Mouse (Mus musculus) limb, embryonic 12.5 days (tissue): ENCODE data around the gene Dcdc2a. TPM values are rescaled to one million over a fixed set of nuclear protein-coding genes. Genes with fewer than 3 reads are reported as not detected.

Source experiments
- ATAC-seq: fragments of 200-750 bp; cut with Nextera tagmentation; 2 replicates; pipeline ENCODE4 v1.8.0; 2017; ENCODE audit warnings: low read depth, moderate TSS enrichment; ENCODE audit not compliant: insufficient number of reproducible peaks, insufficient read depth, low FRiP score, low TSS enrichment
- H3K27ac ChIP-seq: fragments of 300-500 bp; sonication (generic); 2 replicates; pipeline ENCODE4 v1.5.1; 2016; ENCODE audit warnings: mild to moderate bottlenecking, moderate library complexity
- H3K27me3 ChIP-seq: fragments of 300-500 bp; sonication (generic); 2 replicates; pipeline ENCODE4 v1.6.1; 2016; ENCODE audit warnings: mild to moderate bottlenecking, moderate library complexity
- H3K36me3 ChIP-seq: fragments of 300-500 bp; sonication (generic); 2 replicates; pipeline ENCODE4 v1.6.1; 2016; ENCODE audit warnings: mild to moderate bottlenecking, moderate library complexity
- H3K4me1 ChIP-seq: fragments of 300-500 bp; sonication (generic); replicated peaks from 2 replicates; pipeline ENCODE4 v1.6.1; 2016
- H3K4me2 ChIP-seq: fragments of 300-500 bp; sonication (generic); 2 replicates; pipeline ENCODE4 v1.6.1; 2016; ENCODE audit warnings: mild to moderate bottlenecking, moderate library complexity
- H3K4me3 ChIP-seq: fragments of 300-500 bp; sonication (generic); replicated peaks from 2 replicates; pipeline ENCODE4 v1.5.1; 2016; ENCODE audit warnings: mild to moderate bottlenecking
- H3K9ac ChIP-seq: fragments of 300-500 bp; sonication (generic); replicated peaks from 2 replicates; pipeline ENCODE4 v1.6.1; 2016; ENCODE audit warnings: mild to moderate bottlenecking, moderate library complexity
- H3K9me3 ChIP-seq: fragments of 300-500 bp; sonication (generic); 2 replicates; pipeline ENCODE4 v1.6.1; 2016; ENCODE audit warnings: mild to moderate bottlenecking, moderate library complexity
- WGBS: fragments of 180-500 bp; shearing (Covaris S2); methylation state at CpG from one replicate; pipeline ENCODE4 v1.1.7; 2016; 5-methylcytosine and 5-hydroxymethylcytosine counted together
- polyA plus RNA-seq: library from polyadenylated mRNA; unstranded; fragments of >200 nt; fragmentation: Nextera tagmentation; extraction: Ambion mirVana; gene quantifications from 2 replicates; pipeline ENCODE4 v1.2.1, GENCODE M21; 2016

Gene Dcdc2a
- polyA plus RNA-seq, 1 experiment from 2014 or later = 2.1 TPM

DNA sequence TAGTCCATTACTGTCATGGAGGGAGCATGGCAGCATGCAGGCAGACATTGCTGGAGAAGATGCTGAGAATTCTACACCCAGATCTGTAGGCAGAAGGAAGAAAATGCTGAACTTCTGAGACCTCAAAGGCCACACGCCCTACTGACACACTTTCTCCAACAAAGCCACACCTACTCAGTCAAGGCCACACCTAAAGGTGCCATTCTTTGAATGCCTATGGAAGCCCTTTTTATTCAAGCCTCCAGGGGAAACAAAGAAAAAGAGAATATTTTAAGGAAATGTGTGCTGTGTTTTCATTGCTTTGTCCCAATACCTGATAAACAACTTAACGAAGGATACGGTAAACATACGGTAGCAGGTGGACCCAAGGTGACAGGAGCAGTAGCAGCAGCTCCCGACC, 3.1 kb upstream of the Dcdc2a start:
- peaks cover 23% of the 10 kb centered on the region for H3K9me3 ChIP-seq
- no peak overlapping the region for H3K4me3 ChIP-seq
- no peak overlapping the region for H3K4me2 ChIP-seq
- H3K27me3 ChIP-seq = peaks cover 43% of the 10 kb centered on the region
- H3K9ac ChIP-seq = no peak overlapping the region
- H3K4me1 ChIP-seq = peaks cover 14% of the 10 kb centered on the region
- no peak for ATAC-seq
- no peak overlapping the region for H3K27ac ChIP-seq
- no peaks in the 10 kb centered on the region for H3K36me3 ChIP-seq
- WGBS = 89% methylated on average over 5 of the region's 5 CpGs

DNA sequence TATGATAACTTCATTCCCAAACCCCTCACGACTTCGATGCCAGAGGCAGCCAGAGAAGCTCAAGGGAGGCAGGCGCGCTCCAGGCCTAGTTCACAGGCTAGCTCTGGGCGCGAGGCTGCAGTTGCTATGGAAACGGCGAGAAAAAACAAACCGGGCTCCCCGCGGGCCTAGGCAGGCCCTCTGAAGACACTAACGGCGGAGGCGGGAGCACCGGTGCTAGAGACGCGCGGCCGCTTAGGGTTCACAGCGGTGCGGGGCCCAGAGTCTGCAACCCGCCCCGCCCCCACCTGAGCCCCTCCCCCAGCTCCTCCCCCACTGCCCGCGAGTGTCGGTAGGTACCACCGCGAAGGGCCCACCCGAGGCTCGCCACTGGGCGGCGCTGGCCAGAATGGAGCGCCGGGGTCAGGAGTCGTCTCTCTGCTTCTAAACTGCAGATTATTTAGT, 671 bp upstream of the Dcdc2a start:
- peak overlapping the region; percentile 92 for H3K4me2 ChIP-seq
- under 1% methylated on average over 35 of the region's 35 CpGs for WGBS
- peak; percentile 87 for ATAC-seq
- peaks cover 13% of the 10 kb centered on the region for H3K9me3 ChIP-seq
- peaks cover 52% of the 10 kb centered on the region for H3K27me3 ChIP-seq
- H3K4me3 ChIP-seq = peak overlapping the region; percentile 54
- H3K4me1 ChIP-seq = peaks cover 14% of the 10 kb centered on the region
- H3K27ac ChIP-seq = no peak overlapping the region
- peak overlapping the region; percentile 40; the same call in 1 of the 2 replicates for H3K9ac ChIP-seq
- no peaks in the 10 kb centered on the region for H3K36me3 ChIP-seq

GRCm38 (mm10) chr13:25066659-25067058, 10.9 kb downstream of the Dcdc2a start:
- Histone ChIP-seq H3K9me3 (no peaks in the 10 kb centered on the region), H3K9ac (no peak overlapping the region), H3K4me3 (no peak overlapping the region), H3K27ac (no peak overlapping the region), H3K36me3 (no peaks in the 10 kb centered on the region), H3K4me1 (no peaks in the 10 kb centered on the region), H3K27me3 (no peaks in the 10 kb centered on the region), H3K4me2 (no peak overlapping the region)
- 90% methylated on average over 2 of the region's 2 CpGs for WGBS
- ATAC-seq = no peak

DNA sequence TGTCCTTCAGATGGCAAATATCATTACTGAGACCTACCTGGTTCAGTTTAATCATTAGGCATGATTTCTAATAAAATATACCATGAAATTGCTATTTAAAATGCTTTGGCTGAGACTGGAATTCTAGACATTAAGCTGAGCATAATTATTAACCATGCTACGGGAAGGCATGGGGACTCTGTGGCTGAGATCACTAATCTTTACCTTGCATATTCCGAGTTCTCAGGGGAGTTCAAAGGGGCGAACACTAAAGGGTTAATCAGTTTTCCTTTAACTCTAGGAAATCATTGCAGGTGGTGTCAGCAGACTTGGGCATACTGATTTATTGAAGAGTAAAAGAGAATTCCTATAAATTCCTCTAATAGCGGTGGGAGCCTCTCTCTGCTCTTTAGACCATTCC, 11.4 kb downstream of the Dcdc2a start:
- Histone ChIP-seq H3K9ac (no peak overlapping the region), H3K36me3 (no peaks in the 10 kb centered on the region), H3K4me2 (no peak overlapping the region), H3K9me3 (no peaks in the 10 kb centered on the region), H3K27ac (no peak overlapping the region), H3K4me3 (no peak overlapping the region), H3K4me1 (no peaks in the 10 kb centered on the region), H3K27me3 (no peaks in the 10 kb centered on the region)
- WGBS = 70% methylated on average over 4 of the region's 4 CpGs
- ATAC-seq = no peak

- Histone ChIP-seq H3K4me3 (no peak overlapping the region), H3K4me2 (no peak overlapping the region), H3K36me3 (no peaks in the 10 kb centered on the region), H3K27me3 (no peaks in the 10 kb centered on the region), H3K9me3 (no peaks in the 10 kb centered on the region), H3K27ac (no peak overlapping the region), H3K9ac (no peak overlapping the region), H3K4me1 (no peaks in the 10 kb centered on the region)
- no peak for ATAC-seq
- WGBS = 83% methylated on average over 4 of the region's 4 CpGs
These were observed 14.0 kb downstream of the Dcdc2a start for GRCm38 (mm10) chr13:25069765-25070164.

- ATAC-seq = no peak
- WGBS = 83% methylated on average over 4 of the region's 4 CpGs
- Histone ChIP-seq H3K4me2 (no peak overlapping the region), H3K4me1 (no peaks in the 10 kb centered on the region), H3K9me3 (no peaks in the 10 kb centered on the region), H3K4me3 (no peak overlapping the region), H3K27me3 (no peaks in the 10 kb centered on the region), H3K27ac (no peak overlapping the region), H3K36me3 (no peaks in the 10 kb centered on the region), H3K9ac (no peak overlapping the region)
These were observed 15.0 kb downstream of the Dcdc2a start for GRCm38 (mm10) chr13:25070791-25071190.

DNA sequence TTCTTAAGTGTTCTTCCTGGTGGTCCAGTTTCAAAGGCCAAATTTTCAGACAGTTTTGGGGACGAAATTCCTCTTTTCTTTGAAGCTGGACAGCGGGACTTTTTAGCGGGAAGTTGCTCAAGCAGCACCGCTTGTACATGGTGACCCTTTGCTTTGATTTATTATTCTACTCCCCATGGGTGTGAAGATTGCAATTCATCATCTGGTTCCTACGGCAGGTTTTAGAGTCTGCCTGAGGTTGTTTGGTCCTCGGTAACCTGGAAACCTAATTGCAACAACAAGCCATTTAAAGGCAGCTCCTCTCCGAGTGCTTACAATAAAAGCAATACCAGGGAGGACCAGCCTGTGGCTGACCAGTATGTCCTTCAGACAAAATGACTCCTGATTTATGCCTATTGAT, 21.5 kb downstream of the Dcdc2a start:
- 0 out of 2 replicates have a peak overlapping the region, but pooled peaks have one; percentile 6 for H3K4me2 ChIP-seq
- H3K9me3 ChIP-seq = no peaks in the 10 kb centered on the region
- H3K9ac ChIP-seq = no peak overlapping the region
- 3% methylated on average over 7 of the region's 7 CpGs for WGBS
- ATAC-seq = no peak
- H3K36me3 ChIP-seq = no peaks in the 10 kb centered on the region
- H3K4me1 ChIP-seq = no peaks in the 10 kb centered on the region
- peaks cover 12% of the 10 kb centered on the region for H3K27me3 ChIP-seq
- no peak overlapping the region for H3K27ac ChIP-seq
- no peak overlapping the region for H3K4me3 ChIP-seq

GRCm38 (mm10) chr13:25083144-25083572, 27.4 kb downstream of the Dcdc2a start:
- Histone ChIP-seq H3K4me2 (peak overlapping the region; percentile 44), H3K4me3 (no peak overlapping the region), H3K9ac (no peak overlapping the region), H3K27ac (no peak overlapping the region), H3K27me3 (peaks cover 4% of the 10 kb centered on the region), H3K36me3 (no peaks in the 10 kb centered on the region), H3K9me3 (no peaks in the 10 kb centered on the region), H3K4me1 (peaks cover 18% of the 10 kb centered on the region)
- 20% methylated on average over 15 of the region's 15 CpGs for WGBS
- no peak for ATAC-seq

DNA sequence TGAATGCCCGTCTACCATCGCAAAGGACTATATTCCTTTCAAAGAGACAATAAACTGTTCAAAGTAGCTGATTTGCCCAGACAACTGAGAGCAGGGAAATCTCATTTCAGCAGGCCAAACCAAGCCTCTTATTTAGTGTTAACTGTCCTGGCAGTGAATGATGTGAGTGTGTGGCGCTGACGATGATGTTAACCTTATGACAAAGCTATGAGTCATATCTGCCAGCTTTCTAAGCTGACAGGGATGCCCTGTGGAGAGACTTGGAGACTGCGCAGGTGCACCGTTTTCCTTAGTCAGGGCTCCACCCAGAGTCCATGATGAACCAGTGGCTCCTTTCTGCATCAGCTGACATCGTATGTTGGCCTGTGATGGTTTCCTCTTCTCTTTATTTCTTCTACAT, 29.3 kb downstream of the Dcdc2a start:
- no peak overlapping the region for H3K27ac ChIP-seq

DNA sequence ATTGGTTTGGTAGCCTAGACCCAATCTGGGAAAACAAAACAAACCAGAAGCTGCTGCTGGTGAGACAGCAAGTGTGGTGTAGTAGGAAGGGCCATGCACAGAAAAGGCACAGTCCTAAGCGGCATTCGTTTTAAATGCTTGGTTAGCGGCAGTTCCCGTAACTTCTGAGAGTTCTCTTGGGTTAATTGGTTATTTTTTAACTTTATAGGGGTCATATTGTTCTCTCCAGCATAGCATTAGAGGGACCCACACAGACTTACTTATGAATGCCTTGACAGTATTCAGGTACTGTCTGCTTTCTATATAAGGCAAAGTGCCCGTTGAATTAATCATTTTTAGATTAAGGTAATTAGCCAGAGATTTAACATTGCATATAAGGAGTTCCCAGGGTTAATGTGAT, 35.5 kb downstream of the Dcdc2a start:
- 50% methylated on average over 5 of the region's 5 CpGs for WGBS

More for the DNA sequence above, 29.3 kb downstream of the Dcdc2a start:
- no peak for ATAC-seq
- Histone ChIP-seq H3K36me3 (no peaks in the 10 kb centered on the region), H3K9ac (no peak overlapping the region), H3K4me1 (peaks cover 18% of the 10 kb centered on the region), H3K9me3 (no peaks in the 10 kb centered on the region), H3K4me3 (no peak overlapping the region), H3K4me2 (no peak overlapping the region), H3K27me3 (peaks cover 4% of the 10 kb centered on the region)
- 90% methylated on average over 7 of the region's 7 CpGs for WGBS

GRCm38 (mm10) chr13:25093776-25094175, 38.0 kb downstream of the Dcdc2a start:
- Histone ChIP-seq H3K4me1 (no peaks in the 10 kb centered on the region), H3K27me3 (no peaks in the 10 kb centered on the region), H3K36me3 (no peaks in the 10 kb centered on the region), H3K4me2 (no peak overlapping the region), H3K27ac (no peak overlapping the region), H3K4me3 (no peak overlapping the region), H3K9me3 (no peaks in the 10 kb centered on the region), H3K9ac (no peak overlapping the region)
- 90% methylated on average over 4 of the region's 4 CpGs for WGBS
- ATAC-seq = no peak

More for the DNA sequence above, 35.5 kb downstream of the Dcdc2a start:
- Histone ChIP-seq H3K9me3 (no peaks in the 10 kb centered on the region), H3K36me3 (no peaks in the 10 kb centered on the region), H3K27me3 (no peaks in the 10 kb centered on the region), H3K4me2 (no peak overlapping the region), H3K4me1 (no peaks in the 10 kb centered on the region), H3K27ac (no peak overlapping the region), H3K4me3 (no peak overlapping the region), H3K9ac (no peak overlapping the region)
- no peak for ATAC-seq

DNA sequence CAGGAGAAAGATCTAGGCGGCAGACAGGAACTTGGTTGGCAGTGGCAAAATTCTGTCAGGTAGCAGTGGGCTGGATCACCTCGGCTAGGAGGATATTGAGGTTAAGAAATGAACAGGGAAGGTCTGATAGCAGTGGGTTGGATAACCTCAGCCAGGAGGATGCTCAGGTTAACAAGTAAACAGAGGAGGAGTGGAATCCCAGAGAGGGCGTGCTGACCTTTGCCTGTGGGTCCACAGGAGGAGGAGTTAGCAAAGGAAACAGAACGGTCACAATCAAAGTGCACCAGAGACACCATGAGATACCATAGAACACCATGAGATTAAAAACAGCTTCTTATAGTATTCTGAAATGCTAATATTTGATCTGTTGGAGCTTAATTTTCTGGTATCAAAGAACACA, 38.6 kb downstream of the Dcdc2a start:
- WGBS = 73% methylated on average over 4 of the region's 4 CpGs
- no peaks in the 10 kb centered on the region for H3K27me3 ChIP-seq
- H3K4me2 ChIP-seq = no peak overlapping the region
- no peak for ATAC-seq
- no peaks in the 10 kb centered on the region for H3K36me3 ChIP-seq
- no peak overlapping the region for H3K4me3 ChIP-seq
- no peak overlapping the region for H3K9ac ChIP-seq
- no peaks in the 10 kb centered on the region for H3K9me3 ChIP-seq
- no peaks in the 10 kb centered on the region for H3K4me1 ChIP-seq
- no peak overlapping the region for H3K27ac ChIP-seq
